Mouse (Mus musculus) stomach, postnatal 0 days (tissue): Measurements from ENCODE around the gene Ptafr. TPM values are rescaled to one million over a fixed set of nuclear protein-coding genes. Genes with fewer than 3 reads are reported as not detected.

Source experiments
- ATAC-seq: fragments of 200-750 bp; cut with Nextera tagmentation; 2 replicates; pipeline ENCODE4 v1.8.0; 2017; ENCODE audit not compliant: low FRiP score, low TSS enrichment
- DNase-seq: peaks from one replicate; pipeline ENCODE4 v3.0.0-alpha.2; 2016; ENCODE audit warnings: low spot score
- H3K27ac ChIP-seq: fragments of 300-500 bp; sonication (generic); replicated peaks from 2 replicates; pipeline ENCODE4 v1.5.1; 2014; ENCODE audit warnings: mild to moderate bottlenecking, control low read depth
- H3K27me3 ChIP-seq: fragments of 300-500 bp; sonication (generic); 2 replicates; pipeline ENCODE4 v1.6.1; 2014; ENCODE audit warnings: low read length; ENCODE audit not compliant: control insufficient read depth, insufficient read depth
- H3K36me3 ChIP-seq: fragments of 300-500 bp; sonication (generic); 2 replicates; pipeline ENCODE4 v1.6.1; 2014; ENCODE audit warnings: low read length, mixed read lengths; ENCODE audit not compliant: control insufficient read depth, insufficient read depth
- H3K4me1 ChIP-seq: fragments of 300-500 bp; sonication (generic); replicated peaks from 2 replicates; pipeline ENCODE4 v1.6.1; 2014; ENCODE audit warnings: antibody characterized with exemption; ENCODE audit not compliant: control insufficient read depth, insufficient read depth
- H3K4me2 ChIP-seq: fragments of 300-500 bp; sonication (generic); replicated peaks from 2 replicates; pipeline ENCODE4 v1.6.1; 2014; ENCODE audit warnings: low read depth, mild to moderate bottlenecking, control low read depth, moderate library complexity
- H3K4me3 ChIP-seq: fragments of 300-500 bp; sonication (generic); 2 replicates; pipeline ENCODE4 v1.5.1; 2014; ENCODE audit warnings: low read depth, low read length, control low read depth
- H3K9ac ChIP-seq: fragments of 300-500 bp; sonication (generic); 2 replicates; pipeline ENCODE4 v1.6.1; 2014; ENCODE audit warnings: mild to moderate bottlenecking, low read length, control low read depth, mixed read lengths
- H3K9me3 ChIP-seq: fragments of 300-500 bp; sonication (generic); 2 replicates; pipeline ENCODE4 v1.6.1; 2016; ENCODE audit warnings: low read length; ENCODE audit not compliant: control insufficient read depth
- CTCF ChIP-seq: IDR thresholded peaks from 2 replicates; pipeline ENCODE4 v1.5.1; 2016; ENCODE audit warnings: antibody characterized with exemption, low read depth, mild to moderate bottlenecking, moderate library complexity
- EP300 ChIP-seq: optimal IDR thresholded peaks from 2 replicates; pipeline ENCODE3; 2016; ENCODE audit warnings: antibody characterized with exemption
- WGBS: fragments of 180-500 bp; shearing (Covaris S2); extraction: QIAGEN DNeasy Blood & Tissue Kit; methylation state at CpG from one replicate; pipeline ENCODE4 v1.1.7; 2014; 5-methylcytosine and 5-hydroxymethylcytosine counted together
- polyA plus RNA-seq: library from polyadenylated mRNA; unstranded; fragments of >200 nt; fragmentation: Nextera tagmentation; extraction: Ambion mirVana; gene quantifications from 2 replicates; pipeline ENCODE4 v1.2.1, GENCODE M21; 2015

Ptafr gene
- polyA plus RNA-seq, 1 experiment from 2014 or later = 0.90 TPM

DNA sequence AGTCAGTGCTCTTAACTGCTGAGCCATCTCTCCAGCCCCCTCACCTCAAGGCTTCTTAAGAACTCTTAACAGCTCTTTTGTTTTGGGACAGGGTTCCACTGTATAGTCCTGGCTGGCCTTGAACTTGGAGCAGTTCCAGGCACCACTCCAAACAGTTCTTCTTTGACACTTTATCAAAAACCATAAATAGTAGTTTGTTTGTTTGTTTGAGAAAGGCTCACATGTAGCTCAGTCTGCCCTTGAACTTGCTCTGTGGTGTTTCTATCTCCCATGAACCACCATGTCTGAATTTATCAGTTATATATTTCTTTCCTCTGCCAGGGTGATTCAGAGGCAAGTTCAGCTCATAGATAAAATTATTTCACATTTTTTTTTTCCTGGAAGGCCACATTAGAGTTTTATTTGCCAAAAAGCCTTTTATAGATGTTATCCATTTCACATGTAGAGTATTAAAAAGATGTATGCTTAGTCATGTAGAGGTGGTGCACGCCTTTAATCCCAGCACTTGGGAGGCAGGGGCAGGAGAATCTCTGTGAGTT, 11.0 kb downstream of the Ptafr start:
- TF ChIP-seq EP300 (no peak), CTCF (no peak)
- 85% methylated on average over 1 of the region's 1 CpGs for WGBS
- H3K27ac ChIP-seq = no peak overlapping the region

DNA sequence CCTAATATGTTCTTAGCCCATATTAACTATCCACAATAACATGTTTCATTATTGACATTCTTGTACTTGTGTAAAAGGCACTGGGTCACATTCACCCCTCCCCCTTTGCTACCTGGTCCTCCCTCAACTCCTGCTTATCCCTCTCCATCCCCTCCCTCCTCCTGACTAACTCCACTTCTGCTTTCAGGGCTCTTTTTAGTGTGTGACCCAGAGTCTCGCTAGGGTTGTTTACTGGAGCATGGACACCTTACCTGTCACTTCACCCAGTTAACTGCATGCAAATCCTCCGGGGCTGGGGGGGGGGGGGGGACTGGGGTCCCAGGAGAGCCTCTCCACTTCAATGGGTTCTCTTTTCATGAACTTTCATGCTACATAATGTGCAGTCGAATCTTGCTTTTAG, 19.9 kb downstream of the Ptafr start:
- Histone ChIP-seq H3K4me1 (no peaks in the 10 kb centered on the region), H3K4me3 (no peak overlapping the region), H3K36me3 (no peaks in the 10 kb centered on the region), H3K9me3 (no peaks in the 10 kb centered on the region), H3K27me3 (no peaks in the 10 kb centered on the region), H3K27ac (no peak overlapping the region), H3K9ac (no peak overlapping the region), H3K4me2 (no peak overlapping the region)
- ATAC-seq (no peak), DNase-seq (no peak)
- TF ChIP-seq EP300 = no peak
- no peak for TF ChIP-seq CTCF
- WGBS = 54% methylated on average over 3 of the region's 3 CpGs

More for the DNA sequence above, 11.0 kb downstream of the Ptafr start:
- no peaks in the 10 kb centered on the region for H3K36me3 ChIP-seq
- no peak for DNase-seq
- no peaks in the 10 kb centered on the region for H3K9me3 ChIP-seq
- H3K4me2 ChIP-seq = no peak overlapping the region
- H3K9ac ChIP-seq = no peak overlapping the region
- no peak for ATAC-seq
- no peak overlapping the region for H3K4me3 ChIP-seq
- H3K27me3 ChIP-seq = no peaks in the 10 kb centered on the region
- no peaks in the 10 kb centered on the region for H3K4me1 ChIP-seq

DNA sequence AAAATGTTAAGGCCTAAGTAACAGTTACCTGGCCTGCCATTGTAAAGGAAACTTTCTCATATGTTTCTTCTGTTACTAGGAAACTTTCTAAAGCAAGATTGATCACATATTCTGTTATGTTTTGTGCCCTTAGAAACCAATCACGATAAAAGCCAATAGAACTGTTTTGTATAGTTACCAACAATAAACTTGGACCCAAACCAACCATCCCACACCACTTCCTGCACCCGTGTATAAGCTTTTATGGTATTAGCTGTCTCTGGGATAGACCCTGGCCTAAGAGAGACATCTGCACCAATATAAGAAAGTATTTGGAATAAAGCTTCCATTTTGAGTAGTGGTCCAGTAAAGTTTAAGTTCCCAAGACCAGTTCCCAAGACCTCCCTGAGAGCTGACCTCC, 21.1 kb downstream of the Ptafr start:
- Histone ChIP-seq H3K4me3 (no peak overlapping the region), H3K9me3 (no peaks in the 10 kb centered on the region), H3K36me3 (no peaks in the 10 kb centered on the region), H3K4me2 (no peak overlapping the region), H3K9ac (no peak overlapping the region), H3K27ac (no peak overlapping the region), H3K4me1 (no peaks in the 10 kb centered on the region), H3K27me3 (no peaks in the 10 kb centered on the region)
- 52% methylated on average over 2 of the region's 2 CpGs for WGBS
- TF ChIP-seq CTCF (no peak), EP300 (no peak)
- DNase-seq (no peak), ATAC-seq (no peak)

DNA sequence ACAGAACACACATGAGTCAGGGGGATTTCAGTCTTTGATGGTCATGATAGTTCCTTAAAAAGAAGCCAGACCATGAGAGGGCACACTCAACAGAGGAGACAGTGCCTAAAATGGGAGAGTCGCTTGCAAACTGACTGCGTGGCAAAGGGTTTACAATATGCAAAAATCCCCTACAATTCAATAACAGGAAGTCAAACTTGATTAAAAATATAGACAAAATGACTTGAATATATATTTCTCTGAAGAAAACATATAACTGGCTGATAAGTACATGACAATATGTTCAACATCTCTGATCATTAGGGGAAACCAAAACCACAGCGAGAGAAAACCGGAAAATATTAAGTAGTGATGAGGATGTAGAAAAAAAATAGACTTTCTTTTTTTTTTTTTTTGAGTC, 22.4 kb downstream of the Ptafr start:
- DNase-seq (no peak), ATAC-seq (no peak)
- no peaks in the 10 kb centered on the region for H3K9me3 ChIP-seq
- no peak overlapping the region for H3K27ac ChIP-seq
- TF ChIP-seq CTCF (no peak), EP300 (no peak)
- H3K9ac ChIP-seq = no peak overlapping the region
- H3K4me2 ChIP-seq = no peak overlapping the region
- H3K4me1 ChIP-seq = no peaks in the 10 kb centered on the region
- H3K27me3 ChIP-seq = no peaks in the 10 kb centered on the region
- no peak overlapping the region for H3K4me3 ChIP-seq
- WGBS = 95% methylated on average over 4 of the region's 4 CpGs
- no peaks in the 10 kb centered on the region for H3K36me3 ChIP-seq

DNA sequence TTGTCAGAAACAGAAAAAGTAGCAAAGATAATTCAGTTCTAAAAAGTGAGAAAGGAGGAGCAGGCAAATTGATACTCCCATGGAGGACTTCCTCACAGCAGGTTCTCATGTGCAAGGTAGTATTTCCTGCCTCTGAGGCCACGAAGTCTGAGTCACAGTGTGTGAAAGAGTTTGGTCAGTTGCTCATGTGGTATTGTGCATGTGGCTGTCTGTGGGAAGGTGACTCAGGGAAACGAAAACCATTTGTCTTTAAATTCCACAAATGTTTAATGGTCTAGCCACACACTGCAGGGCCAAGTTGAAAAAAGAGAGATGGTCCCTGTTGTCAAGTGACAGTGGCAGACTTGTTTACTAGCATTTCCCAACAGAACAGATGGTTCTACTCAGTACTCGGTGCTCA, 24.6 kb downstream of the Ptafr start:
- TF ChIP-seq EP300 (no peak), CTCF (no peak)
- DNase-seq (no peak), ATAC-seq (no peak)
- H3K9me3 ChIP-seq = no peaks in the 10 kb centered on the region
- no peak overlapping the region for H3K9ac ChIP-seq
- H3K27ac ChIP-seq = no peak overlapping the region
- no peaks in the 10 kb centered on the region for H3K27me3 ChIP-seq
- no peaks in the 10 kb centered on the region for H3K36me3 ChIP-seq
- H3K4me3 ChIP-seq = no peak overlapping the region
- H3K4me1 ChIP-seq = no peaks in the 10 kb centered on the region
- WGBS = 70% methylated on average over 3 of the region's 3 CpGs
- H3K4me2 ChIP-seq = no peak overlapping the region

DNA sequence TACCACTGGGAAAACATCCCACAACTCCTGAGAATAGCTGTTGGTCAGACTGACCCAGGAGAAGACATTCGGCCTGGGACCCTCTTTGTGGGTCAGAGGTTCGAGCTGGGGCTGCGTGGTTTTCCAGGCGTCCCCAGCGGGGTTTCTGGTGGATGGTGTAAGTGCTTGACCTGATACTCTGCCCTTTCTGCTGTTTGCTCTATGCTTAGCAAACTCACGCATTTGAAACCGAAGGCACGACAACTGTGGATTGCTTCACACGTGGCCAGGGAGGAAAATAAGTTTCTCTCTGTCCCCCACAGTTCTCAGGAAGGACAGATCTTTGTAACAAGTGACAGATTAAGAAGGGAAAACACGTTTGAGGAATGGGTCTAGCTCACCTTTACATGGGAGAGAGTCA, 26.8 kb downstream of the Ptafr start:
- Histone ChIP-seq H3K27ac (no peak overlapping the region), H3K9ac (no peak overlapping the region), H3K4me3 (no peak overlapping the region), H3K9me3 (no peaks in the 10 kb centered on the region), H3K4me2 (no peak overlapping the region), H3K4me1 (no peaks in the 10 kb centered on the region), H3K36me3 (no peaks in the 10 kb centered on the region), H3K27me3 (no peaks in the 10 kb centered on the region)
- WGBS = 68% methylated on average over 10 of the region's 10 CpGs
- no peak for DNase-seq
- no peak for TF ChIP-seq EP300
- no peak for TF ChIP-seq CTCF
- ATAC-seq = no peak
